Mouse (Mus musculus): Measurements from ENCODE around the gene Il18bp. TPM values are rescaled to one million over a fixed set of nuclear protein-coding genes. Genes with fewer than 3 reads are reported as not detected.
"Not testable (repeated sequence)": the region's sequence is repeated elsewhere in the genome, so short reads cannot be mapped to it uniquely, and the experiment has no call there.

The Il18bp gene
- 1 to 10 TPM; 1.1 to 1.4 TPM for total RNA-seq (2021)
- long read RNA-seq, experiment 1: 0 reads
- long read RNA-seq, experiment 2: 0 reads

DNA sequence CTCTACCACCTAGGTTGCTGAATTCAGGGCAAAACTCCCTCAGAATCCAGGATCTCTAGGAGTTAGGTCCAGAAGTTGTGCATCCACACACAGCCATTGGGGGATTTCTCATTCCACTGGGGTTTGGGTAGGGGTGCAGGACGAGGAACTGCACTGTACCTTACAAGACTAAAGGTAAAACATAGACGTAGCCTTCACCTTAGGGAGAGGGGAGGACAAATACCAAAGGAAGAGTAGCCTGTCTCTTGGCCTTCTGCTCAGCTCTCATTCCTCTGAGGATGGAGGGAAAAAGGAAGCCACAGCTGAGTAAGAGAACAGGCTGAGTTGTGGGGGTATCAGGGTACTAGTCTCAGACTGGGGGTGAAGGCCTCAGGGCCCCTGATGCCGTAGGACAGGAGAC is at the start of gene Il18bp:
Il18bp (minus strand) TSS at position 101 of the 400 bp plus-strand sequence.
- intact Hi-C loops (cut with DNase I; ENCODE audit: low total_unique reads): no loop called here
- no peak for DNase-seq

DNA sequence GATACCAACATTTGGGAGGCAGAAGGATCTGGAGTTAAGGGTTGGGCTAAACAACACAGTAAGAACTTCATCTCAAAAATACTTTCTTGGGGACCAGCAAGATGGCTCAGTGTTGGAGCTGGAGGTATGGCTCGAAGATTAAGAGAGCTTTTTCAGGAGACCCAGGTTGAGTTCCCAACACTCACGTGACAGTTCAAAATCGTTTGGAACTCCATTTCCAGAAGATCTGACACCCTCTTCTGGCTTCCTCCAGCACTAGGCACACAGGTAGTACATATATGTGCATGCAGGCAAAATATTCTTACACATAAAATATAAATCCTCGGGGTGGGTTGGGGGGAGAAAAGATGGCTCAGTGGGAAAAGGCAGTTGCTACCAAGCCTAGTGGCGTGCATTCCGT is 47.9 kb upstream of the Il18bp start:
- intact Hi-C loops (cut with DNase I; ENCODE audit: low total_unique reads): no loop called here
- DNase-seq: no peak

- DNase-seq: peak; percentile 94
- intact Hi-C loops (cut with DNase I; ENCODE audit: low total_unique reads): no loop called here
Observed at GRCm38 (mm10) chr7:102065046-102065891, 46.8 kb upstream of the Il18bp start, which contains the start of the genes Rnf121, Xndc1 and Xntrpc. Rnf121 (minus strand) TSS chr7:102065469. Xndc1 (plus strand) TSS chr7:102065511. Xntrpc (plus strand) TSS chr7:102065713.

DNA sequence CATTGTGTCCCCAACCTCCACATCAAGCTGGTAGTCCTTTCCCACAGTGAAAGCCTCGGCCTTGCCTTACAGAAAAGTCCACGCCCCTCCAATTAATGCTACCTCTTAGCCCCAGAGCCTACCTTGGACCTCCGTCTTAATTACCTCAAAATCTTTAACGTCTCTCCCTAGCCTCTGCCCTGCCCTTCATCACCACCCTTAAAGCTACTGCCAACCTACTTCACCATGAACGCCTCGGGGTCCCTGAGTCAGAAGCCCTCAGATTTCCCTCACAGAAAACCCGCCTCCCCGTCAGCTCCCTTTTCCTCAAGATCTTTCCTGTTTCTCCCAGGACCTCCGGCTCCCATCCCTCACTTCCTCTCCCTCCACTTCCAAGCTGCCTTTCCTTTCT is 46.2 kb upstream of the Il18bp start:
- DNase-seq: no peak
- intact Hi-C loops (cut with DNase I; ENCODE audit: low total_unique reads): loop anchor here (5.0 kb wide), 1 partner anchor 67 kb away; no protein-coding TSS in a partner anchor

DNA sequence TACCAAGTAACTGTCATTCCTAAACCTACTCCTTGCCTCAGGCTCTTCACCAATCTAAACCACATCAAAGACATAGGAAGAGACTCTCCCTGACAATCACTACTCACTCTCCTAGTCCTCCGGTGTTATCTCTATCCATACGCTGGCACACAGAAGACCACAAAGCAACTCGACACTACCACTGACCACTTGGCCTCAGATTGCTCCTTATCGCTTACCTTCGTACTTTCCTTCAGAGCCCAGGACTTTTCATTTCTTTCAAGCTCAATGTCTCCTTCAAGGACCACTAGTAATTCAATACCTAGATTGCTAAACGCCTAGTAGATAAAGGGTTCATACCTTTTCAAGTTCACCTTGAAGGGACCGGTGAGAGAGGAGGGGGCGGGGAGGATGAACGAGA is 45.4 kb upstream of the Il18bp start:
- no peak for DNase-seq
- intact Hi-C loops (cut with DNase I; ENCODE audit: low total_unique reads): loop anchor here (5.0 kb wide), 1 partner anchor 67 kb away; no protein-coding TSS in a partner anchor

DNA sequence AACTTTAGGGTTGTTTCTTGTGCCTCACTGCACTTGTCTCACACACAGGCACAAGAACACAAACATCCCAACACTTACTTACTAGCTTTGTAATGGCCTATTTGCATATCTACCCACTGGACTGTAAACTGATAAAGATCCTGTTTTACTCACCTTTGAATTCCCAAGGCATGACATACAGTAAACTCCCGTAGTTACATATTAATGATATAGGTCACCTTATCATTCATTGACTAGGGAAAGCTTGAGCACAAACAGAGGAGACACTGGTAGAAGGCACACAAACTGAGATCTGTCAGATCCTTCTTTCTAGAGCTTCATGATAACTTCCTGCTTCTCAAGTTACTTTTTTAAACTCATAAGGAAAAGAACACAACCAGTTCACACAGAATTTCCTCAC is 43.7 kb upstream of the Il18bp start:
- DNase-seq: no peak
- intact Hi-C loops (cut with DNase I; ENCODE audit: low total_unique reads): loop anchor here (5.0 kb wide), 1 partner anchor 65 kb away; no protein-coding TSS in a partner anchor

- no peak for DNase-seq
- intact Hi-C loops (cut with DNase I; ENCODE audit: low total_unique reads): loop anchor here (5.0 kb wide), 1 partner anchor 64 kb away; no protein-coding TSS in a partner anchor
Observed at GRCm38 (mm10) chr7:102061353-102061752, 42.9 kb upstream of the Il18bp start.

DNA sequence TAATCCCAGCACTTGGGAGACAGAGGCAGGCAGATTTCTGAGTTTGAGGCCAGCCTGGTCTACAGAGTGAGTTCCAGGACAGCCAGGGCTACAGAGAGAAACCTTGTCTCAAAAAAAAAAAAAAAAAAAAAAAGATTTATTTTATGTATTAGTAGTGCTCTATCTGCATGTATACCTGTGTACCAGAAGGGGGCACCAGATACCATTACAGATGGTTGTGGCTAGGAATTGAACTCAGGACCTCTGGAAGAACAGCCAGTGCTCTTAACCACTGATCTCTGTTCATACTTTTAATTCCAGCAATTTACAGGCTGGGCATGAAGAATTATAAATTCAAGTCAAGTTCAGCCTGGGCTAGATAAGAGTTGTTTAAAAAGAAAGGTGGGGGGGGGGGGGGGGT is 30.0 kb upstream of the Il18bp start:
- DNase-seq; intact Hi-C loops (cut with DNase I; ENCODE audit: low total_unique reads): not testable (repeated sequence)

- intact Hi-C loops (cut with DNase I; ENCODE audit: low total_unique reads): no loop called here
- no peak for DNase-seq
Observed at GRCm38 (mm10) chr7:102042314-102042713, 23.8 kb upstream of the Il18bp start.

- intact Hi-C loops (cut with DNase I; ENCODE audit: low total_unique reads): no loop called here
Observed at GRCm38 (mm10) chr7:102037318-102037717, 18.8 kb upstream of the Il18bp start.

DNA sequence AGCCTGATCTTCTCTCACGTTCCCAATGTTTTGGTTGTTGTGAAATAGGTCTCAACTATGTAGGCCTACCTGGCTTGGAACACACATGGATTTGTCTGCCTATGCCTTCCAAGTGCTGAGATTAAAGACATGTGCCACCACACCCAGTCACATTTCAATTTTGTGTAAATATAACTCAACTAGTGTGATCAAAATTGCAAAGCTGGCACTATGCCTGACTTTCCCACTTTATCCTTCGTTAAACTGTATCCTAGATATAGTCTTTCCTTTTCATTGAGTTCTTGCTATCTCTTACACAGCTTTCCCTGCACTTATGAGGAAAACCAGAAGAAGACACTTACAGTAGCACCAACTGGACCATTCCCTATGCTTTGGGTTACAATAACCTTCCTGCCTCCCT is 17.0 kb upstream of the Il18bp start:
- intact Hi-C loops (cut with DNase I; ENCODE audit: low total_unique reads): no loop called here
- DNase-seq: no peak

More at GRCm38 (mm10) chr7:102037318-102037717, 18.8 kb upstream of the Il18bp start:
- DNase-seq: no peak

DNA sequence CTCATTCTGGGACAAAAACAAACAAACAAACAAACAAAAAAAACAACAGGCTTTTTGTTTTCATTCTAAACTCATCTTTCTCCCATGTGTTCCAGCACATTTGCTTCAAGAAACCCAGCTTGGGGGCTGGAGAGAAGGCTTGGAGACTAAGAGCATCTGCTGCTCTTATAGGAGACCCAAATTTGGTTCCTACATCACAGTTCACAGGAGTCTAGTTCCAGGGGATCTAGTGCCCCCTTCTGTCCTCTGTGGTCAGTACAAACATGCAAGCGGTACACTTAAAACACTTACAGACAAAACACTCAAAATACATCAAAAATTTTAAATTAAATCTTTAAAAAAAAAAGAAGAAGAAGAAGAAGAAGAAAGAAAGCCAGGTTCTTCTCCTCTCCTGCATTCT is 16.4 kb upstream of the Il18bp start:
- no peak for DNase-seq
- intact Hi-C loops (cut with DNase I; ENCODE audit: low total_unique reads): no loop called here

- intact Hi-C loops (cut with DNase I; ENCODE audit: low total_unique reads): no loop called here
Observed at GRCm38 (mm10) chr7:102025187-102026119, 7.0 kb upstream of the Il18bp start.

DNA sequence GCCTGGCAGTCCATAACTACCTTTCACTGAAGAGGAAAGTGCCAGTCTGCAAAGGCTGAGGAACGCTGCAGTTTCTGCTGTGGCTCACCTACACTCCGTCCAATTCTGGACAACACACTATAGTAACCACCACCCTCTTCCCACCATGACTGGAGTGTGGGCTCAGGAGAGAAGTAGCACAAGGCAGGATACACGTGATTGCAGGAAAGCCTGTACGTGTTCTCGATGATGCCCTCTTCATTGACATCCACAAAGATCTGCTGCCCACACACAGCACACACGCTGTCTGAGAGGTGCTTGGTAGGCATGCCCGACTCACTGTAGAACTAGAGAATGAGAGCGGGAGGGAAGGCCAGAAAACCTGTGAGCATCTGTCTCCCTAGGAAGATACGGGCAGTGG is 5.3 kb upstream of the Il18bp start:
- intact Hi-C loops (cut with DNase I; ENCODE audit: low total_unique reads): no loop called here

More at GRCm38 (mm10) chr7:102025187-102026119, 7.0 kb upstream of the Il18bp start:
- DNase-seq: no peak

GRCm38 (mm10) chr7:102020934-102021333 is 2.4 kb upstream of the Il18bp start:
- DNase-seq; intact Hi-C loops (cut with DNase I; ENCODE audit: low total_unique reads): not testable (repeated sequence)

More for the DNA sequence above, 5.3 kb upstream of the Il18bp start:
- no peak for DNase-seq

DNA sequence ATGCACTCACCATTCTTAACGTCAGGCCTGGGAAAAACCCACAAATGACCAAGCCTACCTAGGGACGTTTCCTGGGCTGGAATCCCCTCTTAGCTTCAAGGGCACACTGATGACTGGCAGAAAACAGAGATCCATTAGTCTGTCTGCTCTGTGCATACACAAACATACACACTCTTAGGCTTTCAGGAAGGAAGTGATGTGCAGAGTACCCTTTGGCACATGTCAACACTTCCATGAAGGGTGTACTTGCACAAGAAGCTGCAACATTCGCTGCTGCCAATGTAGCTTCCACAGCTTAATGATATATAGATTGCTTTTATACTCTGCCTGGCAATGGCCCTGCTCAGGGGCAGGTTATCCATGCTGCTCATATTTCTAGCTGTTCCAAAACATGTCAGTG is 872 bp upstream of the Il18bp start:
- no peak for DNase-seq
- intact Hi-C loops (cut with DNase I; ENCODE audit: low total_unique reads): no loop called here

- DNase-seq: peak; percentile 23
- intact Hi-C loops (cut with DNase I; ENCODE audit: low total_unique reads): no loop called here
Observed at GRCm38 (mm10) chr7:102018034-102018433, 456 bp downstream of the Il18bp start.

- no peak for DNase-seq
- intact Hi-C loops (cut with DNase I; ENCODE audit: low total_unique reads): no loop called here
Observed at GRCm38 (mm10) chr7:102017452-102017851, 1.0 kb downstream of the Il18bp start.

DNA sequence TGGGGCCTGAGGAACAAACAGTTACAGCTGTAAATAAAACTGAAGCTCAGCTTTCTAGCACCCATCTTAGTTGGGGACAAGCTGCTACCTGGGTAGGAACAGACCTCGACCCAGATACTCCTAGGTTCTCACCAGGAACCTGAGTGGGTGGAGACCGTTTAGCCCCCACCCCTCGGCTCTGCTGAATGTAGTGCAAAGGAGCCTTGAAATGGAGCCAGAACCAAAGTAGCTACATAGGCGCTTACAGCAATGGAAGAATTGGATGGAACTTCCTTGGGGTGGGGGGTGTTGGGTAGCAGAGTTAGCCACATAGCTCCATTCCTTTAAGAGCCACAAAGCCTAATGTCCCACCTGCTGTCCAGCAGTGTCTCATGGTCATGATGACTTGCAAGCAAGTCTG is 1.6 kb downstream of the Il18bp start:
- no peak for DNase-seq
- intact Hi-C loops (cut with DNase I; ENCODE audit: low total_unique reads): no loop called here

DNA sequence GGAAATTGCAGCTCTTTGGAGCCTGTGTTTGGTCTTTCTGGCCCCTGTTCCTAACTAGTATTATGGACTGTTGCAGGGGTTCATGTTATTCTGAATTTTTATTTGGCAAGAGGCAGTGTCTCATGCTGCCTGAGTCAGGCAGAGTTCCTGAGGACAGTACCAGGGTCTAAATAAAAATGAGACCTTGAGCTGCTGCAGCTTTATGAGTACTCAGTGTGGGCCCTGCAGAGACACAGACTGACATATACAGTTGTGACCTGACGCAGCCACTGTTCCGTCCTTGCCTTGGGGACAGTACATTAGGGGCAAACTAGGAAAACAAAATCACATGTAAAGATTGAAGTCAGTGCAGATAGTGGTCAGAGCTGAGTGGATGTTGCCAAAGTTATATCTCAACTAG is 3.5 kb downstream of the Il18bp start:
- intact Hi-C loops (cut with DNase I; ENCODE audit: low total_unique reads): no loop called here

More for the DNA sequence above, 3.5 kb downstream of the Il18bp start:
- DNase-seq: no peak

Measured in gastrocnemius, postnatal 14 days (tissue).